Mouse (Mus musculus): ENCODE measurements around the gene Slc39a13.

Slc39a13 gene

GRCm38 (mm10) chr2:91090208-91090607 is 20.0 kb upstream of the Slc39a13 start:
- no peak for DNase-seq (ENCODE audit: low read depth in 1 of 2, low spot score in 2 of 2)

GRCm38 (mm10) chr2:91088987-91089386 is 18.8 kb upstream of the Slc39a13 start:
- peak in 1 of 2 experiments; percentile 54 for DNase-seq (ENCODE audit: low read depth in 1 of 2, low spot score in 2 of 2)

- no peak for DNase-seq (ENCODE audit: low read depth in 1 of 2, low spot score in 2 of 2)
Measured at GRCm38 (mm10) chr2:91087453-91087852, 17.2 kb upstream of the Slc39a13 start.

- peak in 1 of 2 experiments; percentile 80 for DNase-seq (ENCODE audit: low read depth in 1 of 2, low spot score in 2 of 2)
Measured at GRCm38 (mm10) chr2:91086392-91087237, 16.4 kb upstream of the Slc39a13 start.

- no peak for DNase-seq (ENCODE audit: low read depth in 1 of 2, low spot score in 2 of 2)
Measured at GRCm38 (mm10) chr2:91085494-91086391, 15.5 kb upstream of the Slc39a13 start.

GRCm38 (mm10) chr2:91084179-91084820 is 14.1 kb upstream of the Slc39a13 start:
- DNase-seq (ENCODE audit: low read depth in 1 of 2, low spot score in 2 of 2) = peak in 1 of 2 experiments; percentile 70

DNA sequence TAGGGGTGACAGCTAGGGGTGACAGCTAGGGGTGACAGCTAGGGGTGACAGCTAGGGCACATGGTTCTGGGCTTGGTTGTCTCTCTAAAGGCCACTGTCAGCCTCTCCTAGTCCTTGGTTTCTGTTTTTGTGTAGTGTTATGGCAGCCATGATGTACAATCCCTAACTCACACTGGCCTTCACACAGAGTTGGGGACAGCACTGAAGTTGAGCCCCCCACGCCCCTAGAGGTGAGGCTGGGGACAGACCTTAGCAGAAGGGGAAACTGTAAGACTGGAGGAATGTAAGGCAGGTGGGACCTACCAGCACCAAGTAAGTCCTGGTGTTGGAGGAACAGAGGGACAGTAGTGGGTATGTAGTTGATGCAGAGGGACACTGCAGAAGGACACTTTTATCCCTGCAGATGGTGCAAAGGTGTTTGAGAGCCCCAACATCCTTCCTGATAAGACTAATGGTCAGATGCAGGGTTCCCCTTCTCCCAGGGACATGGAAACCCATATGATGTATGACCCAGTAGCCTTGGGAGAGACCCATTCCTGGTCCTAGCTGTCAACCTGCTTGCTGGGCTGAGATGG is 13.2 kb upstream of the Slc39a13 start:
- DNase-seq (ENCODE audit: low read depth in 1 of 2, low spot score in 2 of 2) = no peak

DNA sequence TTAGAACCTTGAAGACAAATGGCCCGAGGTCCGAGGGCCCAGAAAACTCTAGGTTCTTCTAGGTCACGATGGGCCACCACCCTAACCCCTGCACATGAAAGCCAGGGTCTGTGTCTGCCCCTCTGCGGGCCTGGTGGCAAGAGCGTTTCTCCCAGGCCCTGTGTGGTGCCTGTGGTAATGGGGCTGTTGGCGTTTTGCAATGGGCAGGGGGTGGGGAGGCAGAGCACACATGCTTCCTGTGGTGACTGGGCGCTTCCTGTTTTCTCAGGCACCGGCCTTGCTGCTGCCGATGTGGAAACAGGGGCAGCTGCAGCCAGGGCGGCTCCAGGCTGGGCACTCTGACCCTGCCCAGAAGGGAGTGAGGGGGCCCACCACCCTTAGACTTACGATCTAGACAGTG is 12.6 kb upstream of the Slc39a13 start:
- DNase-seq (ENCODE audit: low read depth in 1 of 2, low spot score in 2 of 2) = peak; percentile 86 to 89

- DNase-seq (ENCODE audit: low read depth in 1 of 2, low spot score in 2 of 2) = peak in 1 of 2 experiments; percentile 68
Measured at GRCm38 (mm10) chr2:91081775-91082695, 11.8 kb upstream of the Slc39a13 start, which contains the start of gene Spi1. Spi1 (plus strand) TSS chr2:91082390.

- DNase-seq (ENCODE audit: low read depth in 1 of 2, low spot score in 2 of 2) = peak in 1 of 2 experiments; percentile 65
Measured at GRCm38 (mm10) chr2:91080784-91081513, 10.7 kb upstream of the Slc39a13 start.

DNA sequence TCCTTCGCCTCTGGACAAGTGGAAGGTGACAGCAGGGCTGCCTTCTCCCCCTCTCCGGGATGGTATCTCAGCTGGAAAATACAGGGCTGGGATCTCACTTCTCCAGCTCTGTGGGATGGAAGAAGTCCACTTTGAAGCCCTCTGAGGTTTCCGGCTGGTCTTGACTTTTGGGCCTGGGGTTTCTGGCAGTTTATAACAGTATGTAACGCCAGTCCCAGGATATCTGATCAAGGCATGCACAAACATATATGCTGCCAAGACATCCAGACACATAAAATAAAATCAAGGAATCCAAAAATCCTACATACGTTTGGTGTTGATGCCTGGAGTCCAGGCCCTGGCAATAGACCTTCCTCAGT is 8.8 kb upstream of the Slc39a13 start:
- DNase-seq (ENCODE audit: low read depth in 1 of 2, low spot score in 2 of 2) = no peak

- no peak for DNase-seq (ENCODE audit: low read depth in 1 of 2, low spot score in 2 of 2)
Measured at GRCm38 (mm10) chr2:91078314-91079025, 8.3 kb upstream of the Slc39a13 start.

DNA sequence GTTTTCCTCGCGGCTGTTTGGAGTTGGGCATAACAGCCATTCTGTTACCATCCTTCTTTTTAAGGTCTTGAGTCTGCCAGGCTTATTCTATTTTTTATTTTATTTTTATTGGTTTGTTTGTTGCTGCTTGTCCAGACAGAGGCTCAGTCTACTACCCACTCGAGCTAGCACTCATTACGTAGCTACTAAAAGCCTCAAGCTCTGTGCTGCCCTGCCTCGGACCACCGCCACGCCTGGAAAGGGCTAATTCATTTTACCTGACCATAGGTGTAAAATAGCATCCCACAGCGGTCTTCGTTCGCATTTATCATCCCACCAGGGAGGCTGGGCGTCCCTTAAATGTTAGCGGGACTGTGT is 7.7 kb upstream of the Slc39a13 start:
- DNase-seq (ENCODE audit: low read depth in 1 of 2, low spot score in 2 of 2) = no peak

DNA sequence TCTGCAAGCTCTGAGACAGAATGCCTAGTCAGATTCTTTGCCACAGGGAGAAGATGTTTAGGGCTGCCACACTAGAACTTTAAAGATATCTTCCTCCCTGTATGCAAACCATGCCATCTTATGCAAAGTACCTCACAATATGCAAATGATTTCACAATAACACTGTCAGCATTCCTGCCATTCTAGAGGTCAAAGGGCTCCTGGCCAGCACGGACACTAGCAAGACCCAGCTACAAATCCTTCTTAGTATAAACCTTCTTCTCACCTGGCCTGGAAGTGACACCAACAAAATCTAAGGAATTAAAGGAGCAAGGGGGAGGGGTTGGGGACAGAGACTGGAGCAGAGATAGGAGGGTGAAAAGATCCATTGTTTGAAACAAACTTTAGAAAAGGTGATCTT is 1.9 kb upstream of the Slc39a13 start:
- DNase-seq (ENCODE audit: low read depth in 1 of 2, low spot score in 2 of 2) = no peak

- no peak for DNase-seq (ENCODE audit: low read depth in 1 of 2, low spot score in 2 of 2)
Measured at GRCm38 (mm10) chr2:91071059-91071458, 842 bp upstream of the Slc39a13 start.

GRCm38 (mm10) chr2:91069306-91070000 is 764 bp downstream of the Slc39a13 start:
- DNase-seq (ENCODE audit: low read depth in 1 of 2, low spot score in 2 of 2) = no peak

- no peak for DNase-seq (ENCODE audit: low read depth in 1 of 2, low spot score in 2 of 2)
Measured at GRCm38 (mm10) chr2:91068872-91069165, 1.4 kb downstream of the Slc39a13 start.

GRCm38 (mm10) chr2:91068162-91068871 is 1.9 kb downstream of the Slc39a13 start:
- no peak for DNase-seq (ENCODE audit: low read depth in 1 of 2, low spot score in 2 of 2)

All from monocyte, adult 2 months (primary cell).